In the genomic region with DNA sequence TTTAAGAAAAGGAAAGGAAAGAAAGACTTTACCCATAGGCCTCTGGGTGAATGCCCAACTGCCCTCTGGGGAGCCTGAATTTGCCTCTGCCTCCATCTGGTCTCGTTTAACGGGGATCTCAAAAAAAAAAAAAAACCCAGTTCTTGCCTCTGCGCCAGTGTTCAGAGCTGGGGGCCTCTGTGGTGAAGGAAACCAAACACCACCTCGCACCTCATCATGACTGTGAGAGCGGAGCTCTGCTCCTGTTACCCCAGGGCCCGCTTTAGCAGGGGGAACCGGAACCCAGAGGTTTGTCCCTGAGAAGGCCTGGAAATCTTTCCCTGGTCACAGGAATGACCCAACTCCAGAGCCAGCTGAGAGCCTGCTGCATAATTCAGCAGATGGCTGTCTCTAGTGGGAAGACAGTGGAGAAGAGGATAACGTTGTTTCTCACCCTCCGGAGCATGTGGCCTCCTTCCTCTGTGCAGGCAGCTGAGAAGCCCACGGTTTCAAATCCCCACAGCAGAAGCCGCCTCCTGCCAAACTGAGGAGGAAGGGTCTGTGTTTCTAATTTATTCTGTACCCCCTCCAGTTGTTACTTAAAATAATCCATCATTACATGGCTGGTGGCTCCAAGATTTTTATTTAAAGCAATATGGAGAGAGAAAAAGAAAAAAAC, we compare ENCODE assay signal across 7 mouse cellular contexts. TPM values are rescaled to one million over a fixed set of nuclear protein-coding genes. Genes with fewer than 3 reads are reported as not detected.
DNase-seq lines count a peak whose midpoint lies in the region; TF ChIP-seq lines count a peak whose summit lies in the region.

No protein-coding gene starts in this region.

- TF ChIP-seq CTCF in layer of hippocampus, adult 2 months (conservative IDR thresholded peaks at IDR 0.05) = no peak

- peak overlapping the region; percentile 48; the same call in 1 of the 2 replicates for H3K27ac ChIP-seq in layer of hippocampus, adult 2 months

- no peak for DNase-seq in layer of hippocampus, adult 2 months (ENCODE audit: low spot score in 2 of 2)
- DNase-seq in layer of hippocampus, adult 9-10 months (ENCODE audit: low spot score) = no peak
- DNase-seq in embryo, embryonic 11 days = peak; percentile 49
- peak; percentile 58 for DNase-seq in induced T-regulatory cell, adult 2 months (ENCODE audit: low read depth)
- DNase-seq in right cerebral cortex, postnatal 10 days (ENCODE audit: low spot score in 2 of 2) = peak; percentile 62 to 73
- DNase-seq in adrenal gland, adult 18-20 months (ENCODE audit: low spot score in 2 of 2) = no peak
- DNase-seq in yolk sac, embryonic 10.5 days (ENCODE audit: low spot score) = no peak

- H3K4me3 ChIP-seq in layer of hippocampus, adult 2 months = no peak overlapping the region

RNA-seq across cellular contexts. Expression of a gene that starts 7.8 kb away (rescaled TPM):
- total RNA-seq in layer of hippocampus, adult 2 months (2021) = 10 to 100 TPM; 50.4 to 51.9 TPM
- 10 to 100 TPM; 17.2 to 18.5 TPM for total RNA-seq in adrenal gland, adult 18-20 months (2021)

Comparison
In these comparisons a context has a peak if more than half of its experiments do, and no peak if none do; other contexts are left out.
1. DNase-seq: peak in embryo, embryonic 11 days (single experiment), induced T-regulatory cell, adult 2 months (single experiment) and right cerebral cortex, postnatal 10 days (2 of 2); none in layer of hippocampus, adult 2 months (0 of 2), layer of hippocampus, adult 9-10 months (single experiment), adrenal gland, adult 18-20 months (0 of 2) and yolk sac, embryonic 10.5 days (single experiment).